Mouse (Mus musculus) liver, postnatal 0 days (tissue): ENCODE results near the gene Plxna2. TPM values are rescaled to one million over a fixed set of nuclear protein-coding genes. Genes with fewer than 3 reads are reported as not detected.

ENCODE experiments used
- ATAC-seq: fragments of 200-750 bp; cut with Nextera tagmentation; 2 replicates; pipeline ENCODE4 v1.8.0; 2017; ENCODE audit warnings: mild to moderate bottlenecking, moderate library complexity
- DNase-seq: peaks from one replicate; pipeline ENCODE4 v3.0.0-alpha.2; 2016
- H3K27ac ChIP-seq: fragments of 300-500 bp; sonication (generic); 2 replicates; pipeline ENCODE4 v1.5.1; 2014; ENCODE audit warnings: antibody characterized with exemption, moderate library complexity, mild to moderate bottlenecking, low read depth
- H3K27me3 ChIP-seq: fragments of 300-500 bp; sonication (generic); 2 replicates; pipeline ENCODE4 v1.6.1; 2014; ENCODE audit warnings: low read length, control low read depth, mixed read lengths; ENCODE audit not compliant: insufficient read depth
- H3K36me3 ChIP-seq: fragments of 300-500 bp; sonication (generic); replicated peaks from 2 replicates; pipeline ENCODE4 v1.6.1; 2014; ENCODE audit warnings: mild to moderate bottlenecking, control low read depth, low read length, moderate library complexity, mixed read lengths; ENCODE audit not compliant: insufficient read depth
- H3K4me1 ChIP-seq: fragments of 300-500 bp; sonication (generic); 2 replicates; pipeline ENCODE4 v1.6.1; 2014; ENCODE audit warnings: antibody characterized with exemption, mild to moderate bottlenecking, control low read depth; ENCODE audit not compliant: insufficient read depth
- H3K4me2 ChIP-seq: fragments of 300-500 bp; sonication (generic); 2 replicates; pipeline ENCODE4 v1.6.1; 2014; ENCODE audit warnings: low read depth, mild to moderate bottlenecking, low read length, moderate library complexity, mixed read lengths
- H3K4me3 ChIP-seq: fragments of 300-500 bp; sonication (generic); 2 replicates; pipeline ENCODE4 v1.5.1; 2014; ENCODE audit warnings: low read depth, low read length
- H3K9ac ChIP-seq: fragments of 300-500 bp; sonication (generic); replicated peaks from 2 replicates; pipeline ENCODE4 v1.6.1; 2014; ENCODE audit warnings: mild to moderate bottlenecking, moderate library complexity
- H3K9me3 ChIP-seq: fragments of 300-500 bp; sonication (generic); 2 replicates; pipeline ENCODE4 v1.6.1; 2016; ENCODE audit warnings: mild to moderate bottlenecking, control low read depth, low read length, mixed read lengths
- CTCF ChIP-seq: sonication (generic); IDR thresholded peaks from 2 replicates; pipeline ENCODE4 v1.5.1; 2016; ENCODE audit warnings: antibody characterized with exemption, low read depth
- EP300 ChIP-seq: IDR thresholded peaks from 2 replicates; pipeline ENCODE4 v1.6.1; 2016; ENCODE audit warnings: antibody characterized with exemption, low read depth, mild to moderate bottlenecking
- WGBS: fragments of 180-500 bp; shearing (Covaris S2); extraction: QIAGEN DNeasy Blood & Tissue Kit; methylation state at CpG from one replicate; pipeline ENCODE4 v1.1.7; 2014; ENCODE audit not compliant: insufficient replicate concordance; 5-methylcytosine and 5-hydroxymethylcytosine counted together
- polyA plus RNA-seq: library from polyadenylated mRNA; unstranded; fragments of >200 nt; fragmentation: Nextera tagmentation; extraction: Ambion mirVana; gene quantifications from 2 replicates; pipeline ENCODE4 v1.2.1, GENCODE M21; 2015

The Plxna2 gene
- polyA plus RNA-seq, 1 experiment from 2014 or later, result 2.3 TPM

DNA sequence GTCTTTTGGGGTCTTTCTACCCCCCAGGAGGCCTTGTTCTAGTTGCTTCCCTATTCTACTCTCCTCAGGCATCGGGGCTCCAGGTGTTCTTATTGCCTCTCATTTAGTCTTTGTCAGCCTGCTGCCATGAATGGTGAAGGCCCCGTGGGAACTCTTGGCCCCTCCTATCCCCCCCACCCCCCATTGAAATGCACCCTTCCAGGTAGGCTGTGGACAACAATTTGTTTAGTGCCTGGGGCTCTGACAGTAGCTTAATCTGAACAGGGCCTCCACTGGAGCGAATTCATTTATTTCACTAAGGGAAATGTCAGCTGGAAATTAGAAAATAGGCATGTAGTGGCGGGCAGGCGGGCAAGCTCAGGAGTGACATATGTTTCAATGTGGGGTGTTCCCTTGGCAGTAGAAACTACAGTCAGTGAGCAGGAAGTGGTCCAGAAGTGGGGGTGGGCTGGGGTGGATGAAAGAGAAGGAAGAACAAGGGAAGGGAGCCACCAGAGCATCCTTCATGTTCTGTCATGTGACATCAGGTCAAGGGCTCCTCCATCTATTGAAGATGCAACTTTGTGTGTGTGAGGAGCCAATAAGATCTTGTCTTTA, 162.9 kb downstream of the Plxna2 start:
- Histone ChIP-seq H3K9me3 (no peaks in the 10 kb centered on the region), H3K27me3 (no peaks in the 10 kb centered on the region), H3K9ac (no peak overlapping the region), H3K4me2 (no peak overlapping the region), H3K4me3 (no peak overlapping the region), H3K4me1 (no peaks in the 10 kb centered on the region), H3K27ac (no peak overlapping the region), H3K36me3 (peaks cover 8% of the 10 kb centered on the region; the same call in 1 of the 2 replicates)
- TF ChIP-seq EP300, result no peak
- no peak for TF ChIP-seq CTCF
- WGBS, result 76% methylated on average over 5 of the region's 5 CpGs
- no peak for ATAC-seq
- no peak for DNase-seq

GRCm38 (mm10) chr1:194781556-194781955, 163.5 kb downstream of the Plxna2 start:
- TF ChIP-seq CTCF (no peak), EP300 (no peak)
- ATAC-seq (no peak), DNase-seq (no peak)
- H3K36me3 ChIP-seq, result peaks cover 8% of the 10 kb centered on the region; the same call in 1 of the 2 replicates
- H3K27me3 ChIP-seq, result no peaks in the 10 kb centered on the region
- no peak overlapping the region for H3K4me3 ChIP-seq
- no peaks in the 10 kb centered on the region for H3K9me3 ChIP-seq
- no peak overlapping the region for H3K9ac ChIP-seq
- H3K4me2 ChIP-seq, result no peak overlapping the region
- no peaks in the 10 kb centered on the region for H3K4me1 ChIP-seq
- H3K27ac ChIP-seq, result no peak overlapping the region
- 78% methylated on average over 1 of the region's 1 CpGs for WGBS

GRCm38 (mm10) chr1:194782325-194782724, 164.3 kb downstream of the Plxna2 start:
- H3K9ac ChIP-seq, result no peak overlapping the region

DNA sequence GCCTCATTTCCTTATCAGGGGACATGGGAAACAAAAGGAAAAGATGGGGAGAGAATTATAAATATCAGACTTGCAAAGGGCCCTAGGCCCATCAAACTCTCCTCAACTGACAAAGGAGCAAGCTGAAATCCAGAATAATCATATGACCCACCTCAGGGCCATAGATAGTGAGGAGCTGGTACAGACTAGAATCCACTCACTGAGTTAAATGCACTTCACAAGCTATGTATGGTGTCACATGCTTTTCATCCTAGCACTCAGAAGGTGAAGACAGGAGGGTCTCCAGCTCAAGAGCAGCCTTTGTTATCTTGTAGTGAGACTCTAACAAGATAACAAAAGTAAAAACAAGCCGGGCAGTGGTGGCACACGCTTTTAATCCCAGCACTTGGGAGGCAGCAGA, 169.6 kb downstream of the Plxna2 start:
- ATAC-seq (no peak), DNase-seq (no peak)
- TF ChIP-seq EP300, result no peak
- TF ChIP-seq CTCF, result no peak
- Histone ChIP-seq H3K36me3 (0 out of 2 replicates have a peak, but pooled peaks cover 9% of the 10 kb centered on the region), H3K27me3 (no peaks in the 10 kb centered on the region), H3K4me2 (no peak overlapping the region), H3K9me3 (no peaks in the 10 kb centered on the region), H3K4me1 (no peaks in the 10 kb centered on the region; the same call in 1 of the 2 replicates), H3K27ac (no peak overlapping the region), H3K9ac (no peak overlapping the region), H3K4me3 (no peak overlapping the region)
- WGBS, result 53% methylated on average over 2 of the region's 2 CpGs

More at GRCm38 (mm10) chr1:194782325-194782724, 164.3 kb downstream of the Plxna2 start:
- Histone ChIP-seq H3K27ac (no peak overlapping the region), H3K36me3 (peaks cover 10% of the 10 kb centered on the region; the same call in 1 of the 2 replicates), H3K27me3 (no peaks in the 10 kb centered on the region), H3K4me3 (no peak overlapping the region), H3K9me3 (no peaks in the 10 kb centered on the region), H3K4me2 (no peak overlapping the region), H3K4me1 (no peaks in the 10 kb centered on the region)
- DNase-seq (no peak), ATAC-seq (no peak)
- 74% methylated on average over 3 of the region's 3 CpGs for WGBS
- no peak for TF ChIP-seq CTCF
- TF ChIP-seq EP300, result no peak

DNA sequence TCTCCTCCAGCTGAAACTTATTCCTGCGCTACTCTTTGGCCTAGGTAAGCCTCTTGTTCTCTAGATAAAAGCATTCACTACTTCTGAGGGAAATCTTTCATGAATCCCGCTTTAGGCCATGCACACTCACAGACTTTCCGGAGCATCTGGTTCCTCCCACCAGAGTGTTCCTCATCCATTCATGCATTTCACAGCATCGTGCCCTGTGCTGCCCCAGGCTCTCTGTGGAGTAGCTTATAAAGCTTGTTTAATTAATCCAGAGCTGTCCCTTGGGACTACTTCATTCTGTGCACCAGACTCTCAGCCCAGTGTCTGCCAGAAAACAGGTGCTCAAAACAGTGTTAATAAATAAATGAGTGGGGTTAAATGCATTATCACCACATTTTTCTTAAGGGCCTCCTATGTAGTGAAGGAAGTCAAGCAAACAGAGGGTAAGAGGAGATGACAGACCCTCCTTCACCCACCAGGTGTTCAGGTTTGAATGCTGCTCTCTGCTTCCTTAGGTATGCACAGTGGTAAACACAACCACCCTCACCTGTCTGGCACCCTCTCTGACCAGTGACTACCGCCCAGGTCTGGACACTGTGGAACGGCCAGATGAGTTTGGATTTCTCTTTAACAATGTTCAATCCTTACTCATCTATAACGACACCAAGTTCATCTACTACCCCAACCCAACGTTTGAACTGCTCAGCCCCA, 175.4 kb downstream of the Plxna2 start:
- Histone ChIP-seq H3K4me3 (no peak overlapping the region), H3K36me3 (peaks cover 9% of the 10 kb centered on the region), H3K9ac (no peak overlapping the region), H3K27me3 (no peaks in the 10 kb centered on the region), H3K4me1 (no peaks in the 10 kb centered on the region; the same call in 1 of the 2 replicates), H3K4me2 (no peak overlapping the region), H3K9me3 (no peaks in the 10 kb centered on the region), H3K27ac (no peak overlapping the region)
- no peak for ATAC-seq
- TF ChIP-seq CTCF, result no peak
- no peak for TF ChIP-seq EP300
- WGBS, result 77% methylated on average over 8 of the region's 8 CpGs
- DNase-seq, result no peak

DNA sequence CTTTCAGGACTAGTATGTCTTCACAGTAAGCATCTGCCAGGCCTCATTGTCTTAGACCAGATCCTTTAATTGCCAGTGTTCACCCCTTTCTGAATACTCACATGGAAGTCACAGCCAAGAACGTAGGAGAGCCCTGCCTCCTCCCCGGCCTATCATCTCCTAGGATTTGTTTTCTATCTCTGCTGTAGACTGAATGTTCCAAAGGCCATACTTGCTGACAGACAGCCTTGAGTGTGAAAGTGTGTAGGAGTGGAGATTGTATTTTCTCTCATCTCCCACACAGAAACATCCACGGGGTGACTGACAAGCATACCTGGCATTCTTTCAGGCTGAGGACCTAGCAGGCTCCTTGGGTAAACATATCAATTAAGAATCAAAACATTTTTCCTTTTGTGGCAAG, 177.3 kb downstream of the Plxna2 start:
- no peak for TF ChIP-seq CTCF
- Histone ChIP-seq H3K9ac (no peak overlapping the region), H3K27me3 (no peaks in the 10 kb centered on the region), H3K9me3 (no peaks in the 10 kb centered on the region), H3K27ac (no peak overlapping the region), H3K4me2 (no peak overlapping the region), H3K4me1 (no peaks in the 10 kb centered on the region; the same call in 1 of the 2 replicates), H3K36me3 (peaks cover 19% of the 10 kb centered on the region), H3K4me3 (no peak overlapping the region)
- DNase-seq, result no peak
- no peak for ATAC-seq
- WGBS, result 75% methylated on average over 3 of the region's 3 CpGs
